ENCODE assay signal across 34 mouse cellular contexts in genomic region chr7:119866136-119866535, GRCm38 (mm10).
"Had no signal": no experiment of that assay in that cellular context is flagged by ENCODE, and none has a peak within 500 bp of the region (broad histone marks: within the 10 kb centered on the region; RNA-seq: fewer than 3 reads in every experiment).

No protein-coding gene starts in this region.

- ATAC-seq: hindbrain, embryonic 16.5 days; hindbrain, postnatal 0 days; inflammation-experienced regulatory T-cells, adult 6 months; intestine, embryonic 15.5 days; intestine, embryonic 16.5 days; intestine, postnatal 0 days had no signal

- H3K4me3 ChIP-seq: heart, embryonic 13.5 days; heart, embryonic 15.5 days; hindbrain, embryonic 10.5 days; hindbrain, embryonic 12.5 days; hindbrain, embryonic 13.5 days; hindbrain, embryonic 15.5 days; intestine, embryonic 15.5 days; kidney, embryonic 15.5 days; layer of hippocampus, adult 2 months; left cerebral cortex, adult 2 months had no signal

- H3K9ac ChIP-seq: heart, embryonic 13.5 days; heart, embryonic 15.5 days; hindbrain, embryonic 12.5 days; hindbrain, embryonic 13.5 days; hindbrain, embryonic 14.5 days; hindbrain, embryonic 15.5 days; intestine, embryonic 15.5 days; kidney, embryonic 15.5 days had no signal

- H3K27me3 ChIP-seq: heart, embryonic 13.5 days; heart, embryonic 15.5 days; hindbrain, embryonic 12.5 days; hindbrain, embryonic 13.5 days; hindbrain, embryonic 15.5 days; intestine, embryonic 15.5 days; kidney, embryonic 15.5 days had no signal

- DNase-seq: heart, postnatal 10 days; heart, postnatal 14 days; heart, postnatal 36 days; heart, postnatal 4 days; kidney, adult 11 months; kidney, adult 18-20 months; kidney, adult 2 months; kidney, adult 8-10 months; kidney, adult 9 months; kidney, postnatal 10 days; kidney, postnatal 14 days; kidney, postnatal 25 days; kidney, postnatal 36 days; kidney, postnatal 4 days; layer of hippocampus, adult 9-11 months; layer of hippocampus, postnatal 36 days had no signal

- H3K27ac ChIP-seq: heart, embryonic 13.5 days; heart, embryonic 15.5 days; hindbrain, embryonic 10.5 days; hindbrain, embryonic 12.5 days; hindbrain, embryonic 13.5 days; hindbrain, embryonic 14.5 days; hindbrain, embryonic 15.5 days; hindbrain, postnatal 0 days; intestine, embryonic 15.5 days; kidney, embryonic 15.5 days; kidney, postnatal 0 days; layer of hippocampus, adult 2 months; left cerebral cortex, adult 2 months had no signal

- H3K36me3 ChIP-seq: heart, embryonic 15.5 days; hindbrain, embryonic 10.5 days; hindbrain, embryonic 12.5 days; hindbrain, embryonic 13.5 days; hindbrain, embryonic 15.5 days; intestine, embryonic 15.5 days had no signal

- H3K4me2 ChIP-seq: heart, embryonic 11.5 days; heart, embryonic 13.5 days; heart, embryonic 15.5 days; hindbrain, embryonic 12.5 days; hindbrain, embryonic 13.5 days; hindbrain, embryonic 14.5 days; hindbrain, embryonic 15.5 days; intestine, embryonic 15.5 days; kidney, embryonic 15.5 days had no signal

- H3K9me3 ChIP-seq: heart, embryonic 13.5 days; heart, embryonic 15.5 days; hindbrain, embryonic 10.5 days; hindbrain, embryonic 12.5 days; hindbrain, embryonic 13.5 days; hindbrain, embryonic 15.5 days; intestine, embryonic 15.5 days; kidney, embryonic 15.5 days had no signal
